In the genomic region with DNA sequence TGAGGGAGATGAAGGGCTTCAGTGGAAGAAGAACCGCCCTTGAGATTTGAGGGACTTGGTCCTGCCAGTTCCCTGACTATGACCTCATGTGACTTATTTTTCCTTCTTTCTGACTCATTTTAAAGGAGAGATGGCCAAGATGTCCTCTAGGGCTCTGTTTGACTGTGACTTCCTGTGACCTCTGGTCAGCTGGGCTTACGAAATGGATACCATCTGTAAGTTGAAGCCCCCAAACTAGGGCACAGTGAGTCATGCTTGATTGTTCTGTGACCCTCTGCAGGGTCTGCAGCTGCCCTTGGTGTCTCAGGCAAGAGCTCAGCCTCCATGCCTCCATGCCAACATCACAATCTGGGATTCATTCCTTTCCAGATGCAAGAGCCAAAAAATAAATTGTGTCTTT, we compare ENCODE assay signal across 16 mouse cellular contexts.
DNase-seq lines count a peak whose midpoint lies in the region; ATAC-seq lines count a peak whose summit lies in the region.
"Had no signal": no experiment of that assay in that cellular context is flagged by ENCODE, and none has a peak within 500 bp of the region (broad histone marks: within the 10 kb centered on the region; RNA-seq: fewer than 3 reads in every experiment).

No protein-coding gene starts in this region.

- no peak overlapping the region for H3K4me3 ChIP-seq in embryonic facial prominence, embryonic 10.5 days
- no peak overlapping the region for H3K4me3 ChIP-seq in hindbrain, embryonic 16.5 days (ENCODE audit: low read length)
- H3K4me3 ChIP-seq: midbrain, embryonic 13.5 days had no signal

- peak; percentile 61 to 65 for DNase-seq in heart, adult 18-20 months
- DNase-seq in heart, postnatal 4 days: no peak
- DNase-seq in 3134 (ENCODE audit: extremely low read depth, insufficient read length, low spot score): peak; percentile 25
- DNase-seq in NIH3T3 (ENCODE audit: low read depth): peak; percentile 65
- DNase-seq in gastrocnemius, postnatal 25 days: peak; percentile 56
- DNase-seq in embryonic facial prominence, embryonic 10.5 days (ENCODE audit: low spot score): no peak
- no peak for DNase-seq in cerebellum, adult 9-11 months
- DNase-seq: adrenal gland, adult 2 months; kidney, postnatal 4 days; liver; liver, postnatal 0 days; thymus, postnatal 14 days had no signal

- no peak for ATAC-seq in hindbrain, embryonic 16.5 days
- ATAC-seq: CD4-positive, CD25-positive, alpha-beta regulatory T cell, adult 4 months; liver, postnatal 0 days; midbrain, embryonic 13.5 days had no signal

- peaks cover 27% of the 10 kb centered on the region for H3K4me1 ChIP-seq in embryonic facial prominence, embryonic 10.5 days
- no peaks in the 10 kb centered on the region for H3K4me1 ChIP-seq in hindbrain, embryonic 16.5 days (ENCODE audit: control insufficient read depth, insufficient read depth, low read depth, low read length)
- H3K4me1 ChIP-seq: midbrain, embryonic 13.5 days had no signal

- no peaks in the 10 kb centered on the region for H3K27me3 ChIP-seq in embryonic facial prominence, embryonic 10.5 days (replicated peaks; ENCODE audit: low read depth, poor library complexity, severe bottlenecking)
- no peaks in the 10 kb centered on the region for H3K27me3 ChIP-seq in hindbrain, embryonic 16.5 days (replicated peaks; ENCODE audit: control insufficient read depth, insufficient read depth, low read length)
- H3K27me3 ChIP-seq: midbrain, embryonic 13.5 days had no signal

- no peak overlapping the region for H3K9ac ChIP-seq in hindbrain, embryonic 16.5 days (ENCODE audit: low read depth, low read length)
- H3K9ac ChIP-seq: liver, postnatal 0 days; midbrain, embryonic 13.5 days had no signal

- no peaks in the 10 kb centered on the region for H3K9me3 ChIP-seq in embryonic facial prominence, embryonic 10.5 days
- no peaks in the 10 kb centered on the region for H3K9me3 ChIP-seq in hindbrain, embryonic 16.5 days (ENCODE audit: control insufficient read depth, low read length)
- H3K9me3 ChIP-seq: G1E; midbrain, embryonic 13.5 days had no signal

- no peak overlapping the region for H3K27ac ChIP-seq in embryonic facial prominence, embryonic 10.5 days (replicated peaks)
- H3K27ac ChIP-seq in hindbrain, embryonic 16.5 days (ENCODE audit: low read depth, low read length): no peak overlapping the region
- H3K27ac ChIP-seq: midbrain, embryonic 13.5 days had no signal

- H3K4me2 ChIP-seq in hindbrain, embryonic 16.5 days (ENCODE audit: low read length): no peak overlapping the region
- H3K4me2 ChIP-seq: midbrain, embryonic 13.5 days had no signal

- H3K36me3 ChIP-seq in embryonic facial prominence, embryonic 10.5 days (replicated peaks): no peaks in the 10 kb centered on the region
- no peaks in the 10 kb centered on the region for H3K36me3 ChIP-seq in hindbrain, embryonic 16.5 days (ENCODE audit: control insufficient read depth, insufficient read depth, low read length)
- H3K36me3 ChIP-seq: G1E; midbrain, embryonic 13.5 days had no signal

- 65% methylated on average over 2 of the region's 2 CpGs for WGBS in embryonic facial prominence, embryonic 10.5 days
- WGBS in hindbrain, embryonic 16.5 days: 81% methylated on average over 2 of the region's 2 CpGs

Comparison
In these comparisons a context has a peak if more than half of its experiments do, and no peak if none do; other contexts are left out.
1. DNase-seq: peak in heart, adult 18-20 months (2 of 2), 3134 (single experiment), NIH3T3 (single experiment) and gastrocnemius, postnatal 25 days (single experiment); none in heart, postnatal 4 days (single experiment), embryonic facial prominence, embryonic 10.5 days (single experiment) and cerebellum, adult 9-11 months (single experiment).